Mouse (Mus musculus) bone marrow macrophage, adult 2 months (primary cell): ENCODE measurements around the gene Zfp947. TPM values are rescaled to one million over a fixed set of nuclear protein-coding genes. Genes with fewer than 3 reads are reported as not detected.
A peak's percentile ranks its signal among the peaks of the same experiment; 100 is the strongest.
"Not testable (repeated sequence)": the region's sequence is repeated elsewhere in the genome, so short reads cannot be mapped to it uniquely, and the experiment has no call there.

Experiments
- H3K27ac ChIP-seq: 2 replicates; pipeline ENCODE4 v1.5.1; 2012; ENCODE audit warnings: low read depth, low read length; ENCODE audit not compliant: insufficient read depth
- H3K4me1 ChIP-seq: 2 replicates; pipeline ENCODE4 v1.6.1; 2012; ENCODE audit warnings: low read length; ENCODE audit not compliant: control insufficient read depth, insufficient read depth
- H3K4me3 ChIP-seq: 2 replicates; pipeline ENCODE4 v1.5.1; 2012; ENCODE audit warnings: mild to moderate bottlenecking, low read length, moderate library complexity; ENCODE audit not compliant: insufficient read depth
- CTCF ChIP-seq: IDR thresholded peaks from 2 replicates; pipeline ENCODE4 v1.5.1; 2012; ENCODE audit warnings: low read depth, mild to moderate bottlenecking, low read length, moderate library complexity
- POLR2A ChIP-seq: IDR thresholded peaks from 2 replicates; pipeline ENCODE4 v1.6.1; 2012; ENCODE audit warnings: mild to moderate bottlenecking, low read depth, low read length, borderline replicate concordance
- polyA plus RNA-seq: library from polyadenylated mRNA; stranded (reverse); fragments of >200 nt; gene quantifications from 2 replicates; pipeline ENCODE4 v1.2.4, GENCODE M21; 2012; ENCODE audit not compliant: missing spikeins, insufficient read depth, insufficient read length

Gene Zfp947
- polyA plus RNA-seq, result 1.9 and 2.7 TPM in 2 replicates

DNA sequence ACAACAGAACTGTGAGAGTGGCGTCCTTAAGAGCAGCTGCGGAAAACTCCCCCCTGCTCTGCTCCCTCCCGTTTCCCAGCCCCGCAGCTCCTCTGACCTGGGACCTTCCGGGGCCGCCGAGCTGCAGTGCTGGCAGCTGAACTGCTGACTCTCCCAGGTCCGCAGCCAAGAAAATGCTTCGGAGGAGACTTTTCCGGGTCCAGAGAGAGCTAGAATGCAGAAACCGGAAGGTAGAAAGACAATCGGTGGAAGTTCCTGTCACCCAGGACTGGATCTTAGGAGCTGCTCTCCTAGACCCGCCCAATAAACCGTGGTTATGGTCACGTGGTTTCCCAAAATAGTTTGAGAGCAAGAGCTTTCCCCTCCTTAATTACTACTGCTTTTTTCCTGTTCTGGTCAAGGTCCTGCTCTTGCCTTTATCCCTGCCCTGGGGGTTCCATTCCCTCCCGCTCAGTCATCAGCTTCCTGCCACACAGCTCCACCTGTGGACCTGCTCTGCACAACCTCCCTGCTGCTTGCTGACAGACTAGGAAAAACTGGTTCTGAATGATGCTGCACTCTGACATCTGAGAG is at the start of gene Zfp947:
TSS of gene Zfp947 (minus strand) at position 469 of the 573 bp plus-strand sequence.
- Histone ChIP-seq H3K27ac (peak within 1 kb of the TSS; percentile 46), H3K4me3 (peak within 1 kb of the TSS; percentile 59)
- H3K4me1 ChIP-seq, result not testable (repeated sequence)

GRCm38 (mm10) chr17:22165304-22165703 is 686 bp downstream of the Zfp947 start:
- Histone ChIP-seq H3K4me3 (peak overlapping the region; percentile 59), H3K27ac (peak overlapping the region; percentile 46; the same call in 1 of the 2 replicates)
- not testable (repeated sequence) for H3K4me1 ChIP-seq

DNA sequence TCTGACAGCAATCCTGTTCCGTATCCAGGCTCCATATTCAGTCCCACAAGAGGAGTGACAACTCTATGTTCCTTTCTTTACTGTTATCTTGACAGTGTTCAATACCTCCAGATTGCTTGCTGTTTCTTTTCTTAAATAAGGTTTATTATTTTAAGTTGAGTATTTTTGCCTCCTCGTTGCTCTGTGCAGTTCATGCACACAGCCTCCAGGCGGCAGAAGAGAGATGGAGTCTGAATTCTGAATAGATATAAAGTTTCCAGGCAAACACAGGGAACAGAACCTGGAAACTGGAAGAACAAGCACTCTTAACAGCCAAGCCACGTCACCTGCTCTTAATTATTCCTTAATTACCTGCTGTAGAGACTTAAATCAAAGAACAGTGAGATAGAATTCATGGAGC is 12.0 kb downstream of the Zfp947 start:
- not testable (repeated sequence) for H3K4me1 ChIP-seq, H3K27ac ChIP-seq, H3K4me3 ChIP-seq

GRCm38 (mm10) chr17:22118770-22119169 is 47.2 kb downstream of the Zfp947 start:
- no peak overlapping the region for H3K4me3 ChIP-seq
- no peak overlapping the region for H3K27ac ChIP-seq
- TF ChIP-seq CTCF (no peak), POLR2A (no peak)
- H3K4me1 ChIP-seq, result no peaks in the 10 kb centered on the region

Other genes with a start within 250 kb of the Zfp947 start
- 10.8 and 11.2 TPM in 2 replicates for gene Zfp942, start 203.7 kb downstream of the Zfp947 start, polyA plus RNA-seq
- gene Zfp943, start 203.6 kb downstream of the Zfp947 start, polyA plus RNA-seq, result 21.8 and 23.9 TPM in 2 replicates
- gene Zfp994, start 59.4 kb upstream of the Zfp947 start, polyA plus RNA-seq, result 6.5 and 6.6 TPM in 2 replicates
- gene CT030661.1, start 148.6 kb upstream of the Zfp947 start, polyA plus RNA-seq, result 18.2 and 20.0 TPM in 2 replicates
- gene Zfp944, start 195.2 kb upstream of the Zfp947 start, polyA plus RNA-seq, result 13.3 and 14.5 TPM in 2 replicates
- 10.0 and 11.1 TPM in 2 replicates for gene Zfp758, start 195.3 kb upstream of the Zfp947 start, polyA plus RNA-seq